10 mouse cellular contexts compared by ENCODE assay signal in genomic region chr14:24530228-24530627, GRCm38 (mm10). TPM values are rescaled to one million over a fixed set of nuclear protein-coding genes. Genes with fewer than 3 reads are reported as not detected.
DNase-seq lines count a peak whose midpoint lies in the region; ATAC-seq and TF ChIP-seq lines count a peak whose summit lies in the region.
"Had no signal": no experiment of that assay in that cellular context is flagged by ENCODE, and none has a peak within 500 bp of the region (broad histone marks: within the 10 kb centered on the region; RNA-seq: fewer than 3 reads in every experiment).

No protein-coding gene starts in this region.

- no peaks in the 10 kb centered on the region for H3K9me3 ChIP-seq in forebrain, embryonic 11.5 days (ENCODE audit: control insufficient read depth, low read length)
- no peaks in the 10 kb centered on the region for H3K9me3 ChIP-seq in limb, embryonic 10.5 days (replicated peaks)

- H3K36me3 ChIP-seq in kidney, adult 2 months (ENCODE audit: control insufficient read depth, insufficient read depth, low read length): no peaks in the 10 kb centered on the region
- no peaks in the 10 kb centered on the region for H3K36me3 ChIP-seq in forebrain, embryonic 11.5 days (ENCODE audit: control insufficient read depth, insufficient read depth, low read length)
- H3K36me3 ChIP-seq in limb, embryonic 10.5 days: no peaks in the 10 kb centered on the region

- H3K9ac ChIP-seq in forebrain, embryonic 11.5 days (ENCODE audit: low read length): no peak overlapping the region

- no peak overlapping the region for H3K27ac ChIP-seq in kidney, adult 2 months (ENCODE audit: insufficient read depth, low read depth, low read length)
- 0 out of 2 replicates have a peak overlapping the region, but pooled peaks have one; percentile 21 for H3K27ac ChIP-seq in forebrain, embryonic 11.5 days (ENCODE audit: low read depth, low read length)
- H3K27ac ChIP-seq in limb, embryonic 10.5 days: 0 out of 2 replicates have a peak overlapping the region, but pooled peaks have one; percentile 54

- H3K27me3 ChIP-seq in kidney, adult 2 months (replicated peaks; ENCODE audit: control insufficient read depth, insufficient read depth, low read length): no peaks in the 10 kb centered on the region
- no peaks in the 10 kb centered on the region for H3K27me3 ChIP-seq in forebrain, embryonic 11.5 days (ENCODE audit: control insufficient read depth, insufficient read depth, low read length)
- H3K27me3 ChIP-seq in limb, embryonic 10.5 days (ENCODE audit: low read depth, poor library complexity, severe bottlenecking): no peaks in the 10 kb centered on the region

- ATAC-seq in forebrain, embryonic 11.5 days (replicated peaks; ENCODE audit: low FRiP score): peak; percentile 77

- no peak for TF ChIP-seq POLR2A in kidney, adult 2 months (IDR thresholded peaks at IDR 0.05; ENCODE audit: low read depth, low read length)

- DNase-seq in kidney, adult 2 months: peak; percentile 12
- no peak for DNase-seq in kidney, adult 8-10 months
- DNase-seq in forebrain, embryonic 11.5 days (ENCODE audit: low spot score): peak; percentile 87
- peak; percentile 78 for DNase-seq in limb, embryonic 10.5 days (ENCODE audit: low spot score)
- peak; percentile 66 for DNase-seq in retina, embryonic 14.5 days (ENCODE audit: low spot score)
- no peak for DNase-seq in layer of hippocampus, postnatal 14 days (ENCODE audit: low spot score in 2 of 2)
- no peak for DNase-seq in c-Kit-positive CD71-positive TER-119-positive erythroid progenitor cells, embryonic 14.5 days (ENCODE audit: low spot score)
- DNase-seq in adipocyte (ENCODE audit: low spot score): no peak

- H3K4me1 ChIP-seq in kidney, adult 2 months (ENCODE audit: control insufficient read depth, insufficient read depth, low read length): no peaks in the 10 kb centered on the region; the same call in 1 of the 2 replicates
- peaks cover 37% of the 10 kb centered on the region for H3K4me1 ChIP-seq in forebrain, embryonic 11.5 days (replicated peaks; ENCODE audit: control insufficient read depth, insufficient read depth, low read length)
- peaks cover 29% of the 10 kb centered on the region for H3K4me1 ChIP-seq in limb, embryonic 10.5 days

- 5% methylated on average over 6 of the region's 6 CpGs for WGBS in kidney, adult 2 months
- WGBS in forebrain, embryonic 11.5 days: 2% methylated on average over 6 of the region's 6 CpGs
- 1% methylated on average over 6 of the region's 6 CpGs for WGBS in limb, embryonic 10.5 days

- no peak overlapping the region for H3K4me3 ChIP-seq in kidney, adult 2 months (ENCODE audit: insufficient read depth, low read depth, low read length)
- no peak overlapping the region for H3K4me3 ChIP-seq in forebrain, embryonic 11.5 days (ENCODE audit: low read depth, low read length)
- peak overlapping the region; percentile 18 for H3K4me3 ChIP-seq in limb, embryonic 10.5 days
- H3K4me3 ChIP-seq: erythroblast, embryonic 14.5 days; myocyte had no signal

- H3K4me2 ChIP-seq in forebrain, embryonic 11.5 days (ENCODE audit: low read depth, low read length, severe bottlenecking): 0 out of 2 replicates have a peak overlapping the region, but pooled peaks have one; percentile 3

- no peak for TF ChIP-seq CTCF in kidney, adult 2 months (conservative IDR thresholded peaks at IDR 0.05; ENCODE audit: insufficient read depth, insufficient read length, low read depth, low read length)

RNA-seq across cellular contexts. Expression of gene Rps24, which starts 43.3 kb away (rescaled TPM):
- polyA plus RNA-seq in kidney, adult 2 months (2012; rRNA removed): 632 and 749 TPM in 2 replicates
- 939 and 1,035 TPM in 2 replicates for polyA plus RNA-seq in forebrain, embryonic 11.5 days (2014; fragmentation: Nextera tagmentation; extraction: Ambion mirVana)
- 1,041 and 1,257 TPM in 2 replicates for polyA plus RNA-seq in limb, embryonic 10.5 days (2016; fragmentation: Nextera tagmentation; extraction: Ambion mirVana)
- 100 to 1,000 TPM; 725 to 729 TPM for total RNA-seq in layer of hippocampus, postnatal 14 days (2021)

RNA-seq across cellular contexts. Expression of gene Polr3a, which starts 43.4 kb away (rescaled TPM):
- 8.5 and 9.6 TPM in 2 replicates for polyA plus RNA-seq in kidney, adult 2 months (2012; rRNA removed)
- polyA plus RNA-seq in forebrain, embryonic 11.5 days (2014; fragmentation: Nextera tagmentation; extraction: Ambion mirVana): 20.1 and 21.1 TPM in 2 replicates
- polyA plus RNA-seq in limb, embryonic 10.5 days (2016; fragmentation: Nextera tagmentation; extraction: Ambion mirVana): 21.8 and 25.1 TPM in 2 replicates
- 10 to 100 TPM; 30.1 to 35.6 TPM for total RNA-seq in layer of hippocampus, postnatal 14 days (2021)

Comparison
In these comparisons a context has a peak if more than half of its experiments do, and no peak if none do; other contexts are left out.
1. DNase-seq: peak in kidney, adult 2 months (single experiment), forebrain, embryonic 11.5 days (single experiment), limb, embryonic 10.5 days (single experiment) and retina, embryonic 14.5 days (single experiment); none in kidney, adult 8-10 months (0 of 2), layer of hippocampus, postnatal 14 days (0 of 2), c-Kit-positive CD71-positive TER-119-positive erythroid progenitor cells, embryonic 14.5 days (single experiment) and adipocyte (single experiment).